Mouse (Mus musculus): Measurements from ENCODE around the gene Pitpnc1. TPM values are rescaled to one million over a fixed set of nuclear protein-coding genes. Genes with fewer than 3 reads are reported as not detected.
A peak's percentile ranks its signal among the peaks of the same experiment; 100 is the strongest.

Gene Pitpnc1
- total RNA-seq, 2 experiments from 2014 or later: 89.2 TPM

GRCm38 (mm10) chr11:107233252-107233890 lies 237.1 kb downstream of the Pitpnc1 start:
- no peak for DNase-seq

DNA sequence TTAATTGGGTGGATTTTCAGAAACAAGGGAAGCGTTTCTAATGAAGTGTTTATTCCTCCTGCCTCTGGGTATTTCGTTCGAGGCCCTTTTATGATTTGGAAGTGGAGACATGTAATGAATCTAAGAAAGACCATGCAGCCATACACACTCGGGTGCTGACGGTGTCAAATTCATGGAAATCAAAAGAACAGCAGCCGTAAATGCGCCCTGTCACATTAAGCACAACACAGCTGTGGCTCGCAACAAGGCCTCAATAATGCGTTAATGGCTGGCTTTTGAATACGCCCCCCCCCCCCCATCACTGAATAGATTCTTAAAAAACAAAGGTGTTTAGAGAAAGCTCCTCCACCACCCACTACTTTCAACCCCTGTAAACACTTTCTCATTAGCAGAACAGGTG lies 240.4 kb downstream of the Pitpnc1 start:
- DNase-seq: no peak

GRCm38 (mm10) chr11:107226431-107226830 lies 244.1 kb downstream of the Pitpnc1 start:
- no peak for DNase-seq

DNA sequence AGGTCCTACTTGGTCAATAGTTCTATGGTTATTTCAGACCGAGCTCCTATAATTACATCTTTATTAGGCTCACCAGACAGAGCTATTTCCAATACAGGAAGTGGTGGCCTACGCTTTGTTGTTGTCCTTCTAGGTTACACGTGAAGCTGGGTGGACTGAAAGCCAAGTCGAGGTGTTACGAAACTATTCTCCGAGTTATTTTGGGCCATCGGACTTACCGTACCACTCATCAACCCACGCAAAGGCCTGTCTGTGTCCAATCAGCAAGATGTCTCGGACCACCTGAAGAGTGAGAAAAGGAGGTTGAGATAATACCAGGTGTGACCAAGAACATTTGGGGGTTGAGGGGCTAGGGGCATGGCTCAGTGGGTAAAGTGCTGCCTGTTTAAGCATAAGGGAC lies 244.5 kb downstream of the Pitpnc1 start:
- no peak for DNase-seq

DNA sequence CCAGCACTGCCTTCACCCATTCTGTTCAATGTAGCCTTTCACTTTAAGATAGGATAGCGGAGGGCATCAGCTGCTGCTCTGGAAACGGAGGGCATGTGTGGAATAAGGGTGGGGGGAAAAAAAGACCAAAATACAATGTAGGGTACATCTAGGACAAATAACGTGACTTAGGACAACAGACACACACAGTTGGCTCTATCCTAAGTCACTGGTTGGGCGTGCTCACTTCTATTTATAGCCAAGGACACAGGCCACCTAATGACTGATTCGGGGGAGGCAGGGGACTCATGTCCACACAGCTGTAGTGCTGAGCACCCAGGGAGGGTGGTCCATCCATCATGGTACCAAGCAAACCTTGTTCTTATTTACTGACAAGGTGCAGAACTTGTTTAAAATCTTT lies 245.2 kb downstream of the Pitpnc1 start:
- DNase-seq: no peak

GRCm38 (mm10) chr11:107223667-107224214 lies 246.8 kb downstream of the Pitpnc1 start:
- DNase-seq: no peak

GRCm38 (mm10) chr11:107223169-107223561 lies 247.3 kb downstream of the Pitpnc1 start:
- no peak for DNase-seq

- no peak for DNase-seq
Observed at GRCm38 (mm10) chr11:107222531-107223168, 247.8 kb downstream of the Pitpnc1 start.

DNA sequence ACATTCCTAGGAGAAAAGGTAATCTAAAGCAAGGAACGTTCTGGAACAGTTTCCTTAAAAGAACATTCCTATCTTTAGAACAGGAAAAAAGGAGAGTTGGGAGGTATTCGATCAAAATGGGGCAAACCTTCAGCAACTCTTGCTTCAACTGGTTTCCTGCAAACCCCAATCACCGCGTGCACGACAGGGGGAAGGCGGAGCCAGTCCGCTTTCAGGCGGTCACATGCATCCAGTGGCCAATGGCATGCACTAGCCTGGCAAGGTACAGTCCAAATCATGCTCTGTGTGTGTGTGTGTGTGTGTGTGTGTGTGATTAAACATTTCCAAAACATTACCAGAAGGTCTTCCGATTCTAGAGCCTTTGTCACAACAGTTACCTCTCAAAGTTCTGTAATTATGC lies 255.4 kb downstream of the Pitpnc1 start:
- DNase-seq: no peak

GRCm38 (mm10) chr11:107213745-107214144 lies 256.8 kb downstream of the Pitpnc1 start:
- no peak for DNase-seq

DNA sequence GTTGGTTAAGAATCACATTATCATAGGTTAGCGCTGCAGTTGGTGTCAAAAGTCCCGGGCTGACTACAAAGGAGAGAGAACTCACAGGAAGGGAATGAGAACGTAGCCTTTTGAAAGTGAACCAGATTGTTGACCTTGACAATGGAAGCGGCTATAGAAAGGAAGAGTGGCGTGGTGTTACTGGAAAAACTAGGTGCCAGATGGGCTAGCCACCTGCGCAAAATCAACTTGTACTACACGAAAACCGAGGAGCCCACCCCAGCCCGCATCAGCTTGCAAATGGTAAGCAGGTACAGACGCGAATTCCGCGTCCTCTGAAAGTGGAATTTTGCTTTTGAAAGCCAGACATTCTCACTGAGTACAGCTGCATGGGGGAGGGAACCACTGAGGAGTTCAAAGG lies 260.7 kb downstream of the Pitpnc1 start:
- DNase-seq: no peak

DNA sequence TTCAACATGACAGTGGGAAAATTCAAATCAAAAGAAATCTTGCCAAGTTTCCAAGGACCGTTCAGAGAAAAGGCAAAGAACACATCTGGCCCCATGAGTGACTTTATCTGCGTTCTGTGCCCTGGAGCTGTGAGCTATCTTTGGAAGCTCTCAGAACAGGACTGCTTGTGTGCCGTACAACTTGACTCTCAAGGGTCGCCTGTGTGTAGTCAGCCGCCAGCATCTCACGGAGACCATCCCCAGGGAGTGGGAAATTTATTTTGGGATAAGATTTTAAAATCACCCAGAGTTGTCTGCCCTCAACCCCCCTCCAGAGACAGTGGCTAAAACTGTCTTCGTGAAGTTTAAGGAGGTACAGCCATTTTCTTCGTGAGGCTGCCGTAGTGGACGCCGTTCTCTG lies 268.7 kb downstream of the Pitpnc1 start:
- peak; percentile 17 for DNase-seq

DNA sequence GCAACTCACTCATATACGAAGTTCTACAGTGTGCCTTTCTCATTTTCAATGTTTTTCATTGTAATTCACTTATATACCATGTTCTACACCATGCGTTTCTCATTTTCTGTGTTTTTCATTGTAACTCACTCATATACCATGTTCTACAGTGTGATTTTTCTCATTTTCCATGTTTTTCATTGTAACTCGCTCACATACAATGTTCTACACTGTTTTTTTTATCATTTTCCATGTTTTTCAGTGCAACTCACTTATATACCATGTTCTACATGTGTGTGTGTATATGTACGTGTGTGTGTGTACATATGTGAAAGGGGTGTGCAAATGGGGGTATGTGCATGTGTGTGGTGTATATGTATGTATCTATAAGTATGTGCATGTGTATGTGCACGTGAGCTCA lies 271.2 kb downstream of the Pitpnc1 start:
- DNase-seq: no peak

DNA sequence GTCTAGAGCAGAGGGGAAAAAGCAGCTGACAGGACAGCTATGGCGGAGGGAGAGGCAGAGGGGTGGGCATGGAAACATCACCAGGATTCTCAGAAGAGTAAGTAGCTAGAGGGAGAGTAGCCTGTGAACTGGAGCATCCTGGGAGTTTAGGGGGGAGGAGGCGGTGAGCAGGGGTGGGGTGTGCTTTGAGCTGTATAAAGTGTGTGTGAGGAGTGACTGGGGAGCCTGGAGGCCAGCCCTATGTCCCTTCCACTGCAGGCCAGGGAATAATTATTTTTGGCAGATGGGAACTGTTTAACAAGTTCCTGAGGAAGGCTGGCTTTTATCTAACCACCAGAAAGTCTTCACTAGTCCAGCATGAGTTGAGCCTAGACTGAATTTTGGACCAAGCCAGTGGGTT lies 275.2 kb downstream of the Pitpnc1 start:
- peak; percentile 25 for DNase-seq

- no peak for DNase-seq
Observed at GRCm38 (mm10) chr11:107190376-107190775, 280.1 kb downstream of the Pitpnc1 start.

GRCm38 (mm10) chr11:107188565-107189552 lies 281.6 kb downstream of the Pitpnc1 start, which contains the start of gene Nol11:
Gene Nol11 (minus strand): TSS chr11:107189381.
- peak; percentile 96 for DNase-seq

DNA sequence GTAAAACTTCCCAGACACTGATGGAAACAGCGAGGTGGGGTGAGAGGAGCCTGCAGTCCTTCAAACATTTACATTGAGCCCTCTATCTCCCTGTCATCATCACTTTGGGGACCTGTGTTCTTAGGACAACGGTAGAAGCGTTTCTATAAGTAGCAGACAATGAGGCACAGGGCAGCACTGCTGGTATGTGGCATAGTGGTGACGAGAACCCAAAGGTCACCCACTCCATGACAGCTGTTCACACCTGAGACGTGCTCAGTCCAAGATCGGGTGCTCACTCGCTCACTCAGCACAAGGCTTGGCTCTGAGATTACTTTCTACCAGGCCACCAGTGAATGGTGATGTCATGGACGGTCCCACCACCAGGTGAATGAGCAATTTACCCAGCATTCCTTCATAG lies 286.7 kb downstream of the Pitpnc1 start:
- DNase-seq: no peak

DNA sequence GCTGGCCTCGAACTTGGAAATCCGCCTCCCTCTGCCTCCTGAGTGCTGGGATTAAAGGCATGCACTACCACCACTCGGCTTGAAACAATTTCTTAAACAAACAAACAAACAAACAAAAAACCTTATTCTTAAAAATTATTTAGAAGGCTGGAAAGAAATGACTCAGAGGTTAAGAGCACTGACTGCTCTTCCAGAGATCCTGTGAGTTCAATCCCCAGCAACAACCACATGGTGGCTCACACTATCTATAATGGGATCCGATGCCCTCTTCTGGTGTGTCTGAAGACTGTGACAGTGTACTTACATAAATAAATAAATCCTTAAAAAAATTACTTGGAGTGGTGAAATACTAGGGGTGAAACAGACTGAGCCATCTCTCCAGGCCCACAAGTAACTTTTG lies 309.3 kb downstream of the Pitpnc1 start:
- DNase-seq: no peak

DNA sequence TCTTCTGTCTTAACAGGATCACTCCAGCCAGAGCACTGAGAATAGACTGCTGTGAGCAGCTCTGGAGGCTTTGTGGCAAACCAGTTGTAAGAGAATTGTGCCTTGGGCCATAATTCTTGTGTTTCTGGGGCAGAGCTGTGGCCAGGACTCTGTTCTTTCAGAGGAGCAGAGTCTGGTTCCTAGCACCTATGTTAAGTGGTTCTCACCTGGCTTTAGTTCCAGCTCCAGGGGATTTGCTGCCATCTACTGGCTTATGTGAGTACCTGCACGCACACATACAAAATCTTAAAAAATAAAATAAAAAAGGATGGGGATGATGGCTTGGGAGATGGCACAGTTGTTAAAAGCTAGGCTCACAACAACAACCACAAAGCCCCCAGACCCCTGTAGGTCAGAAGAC lies 311.5 kb downstream of the Pitpnc1 start:
- DNase-seq: no peak

Data from gastrocnemius, postnatal 25 days (tissue).